Mouse (Mus musculus): ENCODE data around the gene Tbc1d2b. TPM values are rescaled to one million over a fixed set of nuclear protein-coding genes. Genes with fewer than 3 reads are reported as not detected.

Gene Tbc1d2b
- polyA plus RNA-seq, 1 experiment from 2014 or later = 5.2 TPM

GRCm38 (mm10) chr9:90222275-90222674 is 48.3 kb downstream of the Tbc1d2b start:
- Histone ChIP-seq H3K4me3 (no peak overlapping the region), H3K4me2 (no peak overlapping the region), H3K27ac (replicated peaks) (no peak overlapping the region), H3K9ac (no peak overlapping the region), H3K9me3 (no peaks in the 10 kb centered on the region), H3K4me1 (peaks cover 23% of the 10 kb centered on the region), H3K36me3 (peaks cover 70% of the 10 kb centered on the region), H3K27me3 (replicated peaks) (no peaks in the 10 kb centered on the region)
- no peak for ATAC-seq (ENCODE audit: extremely low read depth, insufficient number of reproducible peaks, low FRiP score, low TSS enrichment)
- 83% methylated on average over 3 of the region's 3 CpGs for WGBS

GRCm38 (mm10) chr9:90217501-90217900 is 53.1 kb downstream of the Tbc1d2b start:
- Histone ChIP-seq H3K36me3 (peaks cover 67% of the 10 kb centered on the region), H3K27ac (replicated peaks) (no peak overlapping the region)

DNA sequence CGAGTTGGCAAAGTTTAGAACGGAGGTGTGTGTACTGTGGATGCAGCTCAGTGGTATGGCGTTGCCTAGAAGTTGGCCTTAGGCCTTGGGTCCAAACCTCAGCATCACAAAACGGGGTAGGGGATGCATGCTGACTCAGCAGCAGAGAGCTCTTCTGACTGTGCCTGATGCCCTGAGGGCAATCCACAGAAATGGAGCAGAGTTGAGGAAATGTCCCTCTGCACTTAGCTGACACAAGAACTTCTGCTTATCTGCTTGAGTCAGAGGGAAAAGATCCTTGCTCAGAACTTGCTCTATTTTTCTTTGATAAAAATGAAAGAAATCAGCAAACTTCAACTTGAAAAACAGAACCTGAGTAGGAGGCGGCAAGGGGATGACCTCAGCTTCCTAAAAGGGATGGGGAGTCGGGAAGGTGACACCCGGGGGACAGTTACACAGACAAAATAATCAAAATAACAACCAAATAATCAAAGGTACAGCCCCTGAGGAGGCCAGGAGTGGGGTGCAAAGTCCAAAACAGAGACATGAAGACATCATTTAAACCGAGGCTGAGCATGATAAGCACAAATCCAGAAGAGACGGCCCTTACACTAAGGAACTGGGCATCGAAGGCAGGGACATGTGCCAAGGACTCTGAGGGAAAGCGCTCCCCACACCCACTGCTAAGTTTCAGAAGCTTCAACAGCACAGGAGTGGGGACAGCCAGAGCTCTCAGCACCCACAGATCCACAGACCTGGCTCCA is 54.2 kb downstream of the Tbc1d2b start:
- Histone ChIP-seq H3K27me3 (replicated peaks) (no peaks in the 10 kb centered on the region), H3K9ac (no peak overlapping the region), H3K4me1 (peaks cover 35% of the 10 kb centered on the region), H3K9me3 (no peaks in the 10 kb centered on the region), H3K4me2 (no peak overlapping the region), H3K27ac (replicated peaks) (no peak overlapping the region), H3K36me3 (peaks cover 69% of the 10 kb centered on the region), H3K4me3 (no peak overlapping the region)
- WGBS = 64% methylated on average over 11 of the region's 11 CpGs
- no peak for ATAC-seq (ENCODE audit: extremely low read depth, insufficient number of reproducible peaks, low FRiP score, low TSS enrichment)

More at GRCm38 (mm10) chr9:90217501-90217900, 53.1 kb downstream of the Tbc1d2b start:
- Histone ChIP-seq H3K27me3 (replicated peaks) (no peaks in the 10 kb centered on the region), H3K9me3 (no peaks in the 10 kb centered on the region), H3K4me1 (peaks cover 35% of the 10 kb centered on the region), H3K9ac (no peak overlapping the region), H3K4me2 (no peak overlapping the region), H3K4me3 (no peak overlapping the region)
- ATAC-seq (ENCODE audit: extremely low read depth, insufficient number of reproducible peaks, low FRiP score, low TSS enrichment) = no peak
- 20% methylated on average over 4 of the region's 4 CpGs for WGBS

GRCm38 (mm10) chr9:90213127-90213526 is 57.5 kb downstream of the Tbc1d2b start:
- Histone ChIP-seq H3K4me1 (peaks cover 35% of the 10 kb centered on the region), H3K4me3 (no peak overlapping the region), H3K9me3 (no peaks in the 10 kb centered on the region), H3K4me2 (no peak overlapping the region), H3K27ac (replicated peaks) (no peak overlapping the region), H3K27me3 (replicated peaks) (no peaks in the 10 kb centered on the region), H3K36me3 (peaks cover 60% of the 10 kb centered on the region), H3K9ac (no peak overlapping the region)
- no peak for ATAC-seq (ENCODE audit: extremely low read depth, insufficient number of reproducible peaks, low FRiP score, low TSS enrichment)
- WGBS = 60% methylated on average over 3 of the region's 3 CpGs

DNA sequence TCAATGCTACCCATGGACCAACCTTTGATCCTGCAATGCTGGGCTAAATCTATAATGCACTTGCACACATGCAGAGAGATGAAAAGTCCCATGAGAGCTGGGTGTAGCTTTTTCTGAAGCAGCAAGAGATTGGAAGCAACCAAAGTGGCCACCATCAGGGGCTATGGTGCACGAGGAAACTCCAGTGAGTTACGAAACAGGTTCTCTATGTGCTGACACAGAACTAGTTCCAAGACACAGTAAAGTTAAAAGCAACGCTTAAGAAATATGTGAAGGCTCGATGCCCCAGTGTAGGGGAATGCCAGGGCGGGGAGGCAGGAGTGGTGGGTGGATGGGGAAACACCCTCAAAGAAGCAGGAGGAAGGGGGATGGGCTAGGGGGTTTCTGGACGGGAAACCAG is 61.9 kb downstream of the Tbc1d2b start:
- H3K4me3 ChIP-seq = no peak overlapping the region
- H3K27me3 ChIP-seq (replicated peaks) = no peaks in the 10 kb centered on the region
- 82% methylated on average over 6 of the region's 6 CpGs for WGBS
- H3K27ac ChIP-seq (replicated peaks) = no peak overlapping the region
- H3K36me3 ChIP-seq = peaks cover 69% of the 10 kb centered on the region
- H3K9me3 ChIP-seq = no peaks in the 10 kb centered on the region
- peaks cover 7% of the 10 kb centered on the region for H3K4me1 ChIP-seq
- ATAC-seq (ENCODE audit: extremely low read depth, insufficient number of reproducible peaks, low FRiP score, low TSS enrichment) = no peak
- no peak overlapping the region for H3K4me2 ChIP-seq
- H3K9ac ChIP-seq = no peak overlapping the region

- no peak for ATAC-seq (ENCODE audit: extremely low read depth, insufficient number of reproducible peaks, low FRiP score, low TSS enrichment)
- H3K36me3 ChIP-seq = peaks cover 69% of the 10 kb centered on the region
- H3K9ac ChIP-seq = no peak overlapping the region
- no peak overlapping the region for H3K4me2 ChIP-seq
- no peak overlapping the region for H3K4me3 ChIP-seq
- 81% methylated on average over 8 of the region's 8 CpGs for WGBS
- no peaks in the 10 kb centered on the region for H3K27me3 ChIP-seq (replicated peaks)
- no peaks in the 10 kb centered on the region for H3K9me3 ChIP-seq
- H3K27ac ChIP-seq (replicated peaks) = no peak overlapping the region
- no peaks in the 10 kb centered on the region for H3K4me1 ChIP-seq
Measured at GRCm38 (mm10) chr9:90207808-90208207, 62.8 kb downstream of the Tbc1d2b start.

GRCm38 (mm10) chr9:90206500-90206899 is 64.1 kb downstream of the Tbc1d2b start:
- H3K4me2 ChIP-seq = no peak overlapping the region
- ATAC-seq (ENCODE audit: extremely low read depth, insufficient number of reproducible peaks, low FRiP score, low TSS enrichment) = no peak
- 48% methylated on average over 2 of the region's 2 CpGs for WGBS
- no peaks in the 10 kb centered on the region for H3K27me3 ChIP-seq (replicated peaks)
- no peak overlapping the region for H3K4me3 ChIP-seq
- H3K9me3 ChIP-seq = no peaks in the 10 kb centered on the region
- H3K36me3 ChIP-seq = peaks cover 70% of the 10 kb centered on the region
- no peak overlapping the region for H3K27ac ChIP-seq (replicated peaks)
- no peaks in the 10 kb centered on the region; the same call in 1 of the 2 replicates for H3K4me1 ChIP-seq
- no peak overlapping the region for H3K9ac ChIP-seq

- Histone ChIP-seq H3K27me3 (replicated peaks) (no peaks in the 10 kb centered on the region), H3K36me3 (peaks cover 70% of the 10 kb centered on the region)
- ATAC-seq (ENCODE audit: extremely low read depth, insufficient number of reproducible peaks, low FRiP score, low TSS enrichment) = no peak
Measured at GRCm38 (mm10) chr9:90204396-90204915, 66.1 kb downstream of the Tbc1d2b start.

GRCm38 (mm10) chr9:90203233-90203632 is 67.4 kb downstream of the Tbc1d2b start:
- Histone ChIP-seq H3K36me3 (peaks cover 61% of the 10 kb centered on the region), H3K4me1 (peaks cover 16% of the 10 kb centered on the region), H3K9me3 (no peaks in the 10 kb centered on the region), H3K27me3 (replicated peaks) (no peaks in the 10 kb centered on the region), H3K4me3 (no peak overlapping the region), H3K27ac (replicated peaks) (no peak overlapping the region), H3K9ac (no peak overlapping the region), H3K4me2 (no peak overlapping the region)
- WGBS = 90% methylated on average over 5 of the region's 5 CpGs
- no peak for ATAC-seq (ENCODE audit: extremely low read depth, insufficient number of reproducible peaks, low FRiP score, low TSS enrichment)

More at GRCm38 (mm10) chr9:90204396-90204915, 66.1 kb downstream of the Tbc1d2b start:
- 64% methylated on average over 8 of the region's 8 CpGs for WGBS
- Histone ChIP-seq H3K4me3 (no peak overlapping the region), H3K4me2 (no peak overlapping the region), H3K9me3 (no peaks in the 10 kb centered on the region), H3K9ac (no peak overlapping the region), H3K4me1 (peaks cover 3% of the 10 kb centered on the region), H3K27ac (replicated peaks) (no peak overlapping the region)

DNA sequence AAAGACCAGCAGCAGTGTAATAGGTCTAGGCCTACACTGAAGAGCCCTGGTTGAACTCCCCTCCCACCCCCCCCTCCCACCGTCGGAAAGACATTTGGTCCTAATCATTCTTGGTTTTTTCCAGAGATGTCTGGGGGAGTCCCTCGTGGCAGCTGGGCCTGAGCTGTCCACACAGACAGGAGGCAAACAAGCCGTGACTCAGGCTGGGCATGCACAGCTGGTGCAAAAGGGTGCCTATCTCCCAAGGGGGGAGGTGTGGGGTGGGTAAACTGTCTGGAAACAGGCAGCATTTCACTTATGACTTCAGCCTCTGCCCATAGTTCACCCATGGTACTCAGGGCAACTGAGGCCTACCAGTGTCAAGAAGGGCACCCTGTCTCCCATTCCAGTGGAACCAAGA is 69.1 kb downstream of the Tbc1d2b start:
- 57% methylated on average over 4 of the region's 4 CpGs for WGBS
- Histone ChIP-seq H3K27me3 (replicated peaks) (no peaks in the 10 kb centered on the region), H3K4me1 (peaks cover 22% of the 10 kb centered on the region), H3K4me3 (no peak overlapping the region), H3K27ac (replicated peaks) (no peak overlapping the region), H3K36me3 (peaks cover 44% of the 10 kb centered on the region), H3K9me3 (no peaks in the 10 kb centered on the region), H3K4me2 (no peak overlapping the region), H3K9ac (no peak overlapping the region)
- ATAC-seq (ENCODE audit: extremely low read depth, insufficient number of reproducible peaks, low FRiP score, low TSS enrichment) = no peak

DNA sequence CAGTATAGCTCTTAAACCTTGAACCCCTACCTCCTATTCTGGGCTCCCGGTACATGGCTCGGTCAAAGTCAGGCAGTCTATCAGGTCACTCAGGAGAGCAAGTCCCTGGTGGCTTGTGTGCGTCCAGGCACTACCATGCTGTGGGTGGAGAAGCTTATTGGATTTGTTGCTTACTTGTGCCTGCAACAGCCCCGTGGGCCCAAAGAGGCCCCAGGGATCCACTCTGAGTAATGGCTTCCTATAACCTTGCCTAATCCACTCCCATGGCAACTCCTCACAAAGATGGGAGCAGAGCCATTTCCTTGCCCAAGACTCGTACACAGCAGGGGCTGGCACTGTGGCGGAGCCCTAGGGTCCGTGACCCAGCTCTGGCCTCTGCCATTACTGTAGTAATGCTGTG is 69.5 kb downstream of the Tbc1d2b start:
- no peak for ATAC-seq (ENCODE audit: extremely low read depth, insufficient number of reproducible peaks, low FRiP score, low TSS enrichment)
- Histone ChIP-seq H3K27ac (replicated peaks) (no peak overlapping the region), H3K9ac (no peak overlapping the region), H3K4me1 (peaks cover 22% of the 10 kb centered on the region), H3K4me2 (no peak overlapping the region), H3K27me3 (replicated peaks) (no peaks in the 10 kb centered on the region), H3K36me3 (peaks cover 44% of the 10 kb centered on the region), H3K4me3 (no peak overlapping the region), H3K9me3 (no peaks in the 10 kb centered on the region)
- WGBS = 91% methylated on average over 7 of the region's 7 CpGs

GRCm38 (mm10) chr9:90200501-90200900 is 70.1 kb downstream of the Tbc1d2b start:
- Histone ChIP-seq H3K4me3 (no peak overlapping the region), H3K27me3 (replicated peaks) (no peaks in the 10 kb centered on the region), H3K9me3 (no peaks in the 10 kb centered on the region), H3K4me1 (peaks cover 22% of the 10 kb centered on the region), H3K36me3 (peaks cover 44% of the 10 kb centered on the region), H3K27ac (replicated peaks) (no peak overlapping the region), H3K9ac (no peak overlapping the region), H3K4me2 (no peak overlapping the region)
- WGBS = 93% methylated on average over 4 of the region's 4 CpGs
- ATAC-seq (ENCODE audit: extremely low read depth, insufficient number of reproducible peaks, low FRiP score, low TSS enrichment) = no peak
